Mouse (Mus musculus): ENCODE measurements around the gene Gm14569.

Gm14569 gene

GRCm38 (mm10) chrX:36393279-36393678, 98.4 kb downstream of the Gm14569 start:
- H3K27me3 ChIP-seq (ENCODE audit: insufficient read depth, low read length) = no peaks in the 10 kb centered on the region
- no peaks in the 10 kb centered on the region for H3K4me1 ChIP-seq (replicated peaks; ENCODE audit: low read depth, low read length)
- H3K4me3 ChIP-seq (replicated peaks; ENCODE audit: low read length) = no peak overlapping the region
- no peak for TF ChIP-seq POU5F1 (IDR thresholded peaks at IDR 0.05; ENCODE audit: borderline replicate concordance, low read length)
- no peak for TF ChIP-seq NANOG (IDR thresholded peaks at IDR 0.05; ENCODE audit: borderline replicate concordance, low read length)
- peak; percentile 35 for TF ChIP-seq CTCF (conservative IDR thresholded peaks at IDR 0.05; ENCODE audit: low read length)
- no peaks in the 10 kb centered on the region for H3K36me3 ChIP-seq (ENCODE audit: insufficient read depth, low read length)
- H3K9me3 ChIP-seq (ENCODE audit: low read length) = no peaks in the 10 kb centered on the region

GRCm38 (mm10) chrX:36392672-36393071, 99.0 kb downstream of the Gm14569 start:
- Histone ChIP-seq H3K4me3 (replicated peaks; ENCODE audit: low read length) (no peak overlapping the region), H3K27me3 (ENCODE audit: insufficient read depth, low read length) (no peaks in the 10 kb centered on the region), H3K36me3 (ENCODE audit: insufficient read depth, low read length) (no peaks in the 10 kb centered on the region), H3K9me3 (ENCODE audit: low read length) (no peaks in the 10 kb centered on the region), H3K4me1 (replicated peaks; ENCODE audit: low read depth, low read length) (no peaks in the 10 kb centered on the region)
- TF ChIP-seq NANOG (IDR thresholded peaks at IDR 0.05; ENCODE audit: borderline replicate concordance, low read length) (no peak), POU5F1 (IDR thresholded peaks at IDR 0.05; ENCODE audit: borderline replicate concordance, low read length) (no peak), CTCF (conservative IDR thresholded peaks at IDR 0.05; ENCODE audit: low read length) (no peak)

GRCm38 (mm10) chrX:36390503-36390902, 101.1 kb downstream of the Gm14569 start:
- H3K27me3 ChIP-seq (ENCODE audit: insufficient read depth, low read length) = no peaks in the 10 kb centered on the region
- no peaks in the 10 kb centered on the region for H3K36me3 ChIP-seq (ENCODE audit: insufficient read depth, low read length)
- TF ChIP-seq POU5F1 (IDR thresholded peaks at IDR 0.05; ENCODE audit: borderline replicate concordance, low read length) (no peak), CTCF (conservative IDR thresholded peaks at IDR 0.05; ENCODE audit: low read length) (no peak), NANOG (IDR thresholded peaks at IDR 0.05; ENCODE audit: borderline replicate concordance, low read length) (no peak)
- no peaks in the 10 kb centered on the region for H3K4me1 ChIP-seq (replicated peaks; ENCODE audit: low read depth, low read length)
- H3K9me3 ChIP-seq (ENCODE audit: low read length) = no peaks in the 10 kb centered on the region
- H3K4me3 ChIP-seq (replicated peaks; ENCODE audit: low read length) = no peak overlapping the region

- Histone ChIP-seq H3K4me3 (replicated peaks; ENCODE audit: low read length) (no peak overlapping the region), H3K36me3 (ENCODE audit: insufficient read depth, low read length) (no peaks in the 10 kb centered on the region), H3K9me3 (ENCODE audit: low read length) (no peaks in the 10 kb centered on the region), H3K27me3 (ENCODE audit: insufficient read depth, low read length) (no peaks in the 10 kb centered on the region), H3K4me1 (replicated peaks; ENCODE audit: low read depth, low read length) (no peaks in the 10 kb centered on the region)
- TF ChIP-seq NANOG (IDR thresholded peaks at IDR 0.05; ENCODE audit: borderline replicate concordance, low read length) = no peak
- no peak for TF ChIP-seq POU5F1 (IDR thresholded peaks at IDR 0.05; ENCODE audit: borderline replicate concordance, low read length)
- TF ChIP-seq CTCF (conservative IDR thresholded peaks at IDR 0.05; ENCODE audit: low read length) = no peak
Measured at GRCm38 (mm10) chrX:36389971-36390370, 101.7 kb downstream of the Gm14569 start.

GRCm38 (mm10) chrX:36385340-36385739, 106.3 kb downstream of the Gm14569 start:
- no peaks in the 10 kb centered on the region for H3K4me1 ChIP-seq (replicated peaks; ENCODE audit: low read depth, low read length)
- no peak overlapping the region for H3K4me3 ChIP-seq (replicated peaks; ENCODE audit: low read length)
- no peak for TF ChIP-seq NANOG (IDR thresholded peaks at IDR 0.05; ENCODE audit: borderline replicate concordance, low read length)
- TF ChIP-seq POU5F1 (IDR thresholded peaks at IDR 0.05; ENCODE audit: borderline replicate concordance, low read length) = no peak
- TF ChIP-seq CTCF (conservative IDR thresholded peaks at IDR 0.05; ENCODE audit: low read length) = no peak
- no peaks in the 10 kb centered on the region for H3K36me3 ChIP-seq (ENCODE audit: insufficient read depth, low read length)
- H3K9me3 ChIP-seq (ENCODE audit: low read length) = no peaks in the 10 kb centered on the region
- no peaks in the 10 kb centered on the region for H3K27me3 ChIP-seq (ENCODE audit: insufficient read depth, low read length)
